Comparison of ENCODE assay signal across 8 mouse cellular contexts in the genomic region with DNA sequence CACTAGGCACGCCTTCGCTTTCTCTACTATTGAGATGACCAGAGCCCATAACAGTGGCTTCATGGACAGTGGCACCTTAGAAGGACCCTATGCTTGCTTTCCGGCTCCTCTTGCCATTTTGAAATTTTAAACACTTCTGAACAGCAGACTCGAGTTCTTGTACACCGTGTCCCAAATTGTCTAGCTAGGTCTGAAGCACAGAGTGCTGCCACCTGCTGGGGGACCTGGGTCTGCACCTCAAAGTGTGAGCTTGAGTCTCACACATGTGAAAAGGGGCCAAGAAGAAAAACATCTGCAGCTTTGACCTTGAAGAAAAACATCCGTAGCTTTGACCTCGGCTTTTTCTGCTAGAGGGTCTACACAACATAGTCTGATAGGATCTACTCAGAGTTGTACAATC. TPM values are rescaled to one million over a fixed set of nuclear protein-coding genes. Genes with fewer than 3 reads are reported as not detected.
DNase-seq lines count a peak whose midpoint lies in the region; ATAC-seq lines count a peak whose summit lies in the region.

No protein-coding gene starts in this region.

- peak; percentile 66 for DNase-seq in kidney, adult 18-20 months
- DNase-seq in kidney, adult 11 months: no peak
- DNase-seq in ES-CJ7 (ENCODE audit: low read depth, low spot score): peak; percentile 78
- peak; percentile 32 for DNase-seq in cerebellum, adult 11-12 months
- DNase-seq in frontal cortex, postnatal 25 days (ENCODE audit: low spot score in 2 of 2): peak; percentile 47 to 59
- peak; percentile 43 to 76 for DNase-seq in layer of hippocampus, postnatal 25 days (ENCODE audit: extremely low spot score in 1 of 2, low spot score in 1 of 2)
- DNase-seq in testis, postnatal 14 days (ENCODE audit: low spot score): peak; percentile 37

- ATAC-seq in megakaryocyte-erythroid progenitor cell, adult 5-6 weeks (replicated peaks; ENCODE audit: low FRiP score, low TSS enrichment, poor library complexity, severe bottlenecking): peak; percentile 61

RNA-seq across cellular contexts. Expression of gene Tsku, which starts 13.1 kb away (rescaled TPM):
- 1 to 10 TPM; 2.3 to 2.6 TPM for total RNA-seq in layer of hippocampus, postnatal 25 days (2021)
- not detected in 2 replicates for total RNA-seq in megakaryocyte-erythroid progenitor cell, adult 5-6 weeks (2014; fragmentation: Nextera tagmentation)
- total RNA-seq in megakaryocyte-erythroid progenitor cell, adult 5-6 weeks (2017): not detected in 2 replicates

RNA-seq across cellular contexts. Expression of gene Acer3, which starts 27.0 kb away (rescaled TPM):
- total RNA-seq in layer of hippocampus, postnatal 25 days (2021): 10 to 100 TPM; 17.9 to 20.8 TPM
- total RNA-seq in megakaryocyte-erythroid progenitor cell, adult 5-6 weeks (2014; fragmentation: Nextera tagmentation): 28.8 and 28.9 TPM in 2 replicates
- 27.7 and 55.6 TPM in 2 replicates for total RNA-seq in megakaryocyte-erythroid progenitor cell, adult 5-6 weeks (2017)
